Mouse (Mus musculus) bone marrow macrophage, adult 2 months (primary cell): Measurements from ENCODE around the gene Selenow.

ENCODE experiments used
- CTCF ChIP-seq: IDR thresholded peaks from 2 replicates; pipeline ENCODE4 v1.5.1; 2012; ENCODE audit warnings: low read depth, mild to moderate bottlenecking, low read length, moderate library complexity
- POLR2A ChIP-seq: IDR thresholded peaks from 2 replicates; pipeline ENCODE4 v1.6.1; 2012; ENCODE audit warnings: mild to moderate bottlenecking, low read depth, low read length, borderline replicate concordance

GRCm38 (mm10) chr7:15920645-15921190, 1.5 kb downstream of the Selenow start:
- no peak for TF ChIP-seq POLR2A
- no peak for TF ChIP-seq CTCF
